Mouse (Mus musculus) limb, embryonic 13.5 days (tissue): Measurements from ENCODE around the gene Gm7971. TPM values are rescaled to one million over a fixed set of nuclear protein-coding genes. Genes with fewer than 3 reads are reported as not detected.
"Not testable (repeated sequence)": the region's sequence is repeated elsewhere in the genome, so short reads cannot be mapped to it uniquely, and the experiment has no call there.

Experiments
- ATAC-seq: fragments of 200-750 bp; cut with Nextera tagmentation; 2 replicates; pipeline ENCODE4 v1.8.0; 2017; ENCODE audit warnings: low read depth, moderate number of reproducible peaks, moderate TSS enrichment; ENCODE audit not compliant: low FRiP score
- H3K27ac ChIP-seq: fragments of 300-500 bp; sonication (generic); 2 replicates; pipeline ENCODE4 v1.5.1; 2015; ENCODE audit warnings: inconsistent platforms, mild to moderate bottlenecking, moderate library complexity
- H3K27me3 ChIP-seq: fragments of 300-500 bp; sonication (generic); 2 replicates; pipeline ENCODE4 v1.6.1; 2015; ENCODE audit warnings: mild to moderate bottlenecking, inconsistent platforms
- H3K36me3 ChIP-seq: fragments of 300-500 bp; sonication (generic); 2 replicates; pipeline ENCODE4 v1.6.1; 2015; ENCODE audit warnings: inconsistent platforms, mild to moderate bottlenecking, moderate library complexity
- H3K4me1 ChIP-seq: fragments of 300-500 bp; sonication (generic); 2 replicates; pipeline ENCODE4 v1.6.1; 2015; ENCODE audit warnings: inconsistent platforms
- H3K4me2 ChIP-seq: fragments of 300-500 bp; sonication (generic); replicated peaks from 2 replicates; pipeline ENCODE4 v1.6.1; 2015; ENCODE audit warnings: inconsistent platforms, mild to moderate bottlenecking, moderate library complexity
- H3K4me3 ChIP-seq: fragments of 300-500 bp; sonication (generic); 2 replicates; pipeline ENCODE4 v1.5.1; 2015; ENCODE audit warnings: moderate library complexity, mild to moderate bottlenecking, inconsistent platforms
- H3K9ac ChIP-seq: fragments of 300-500 bp; sonication (generic); 2 replicates; pipeline ENCODE4 v1.6.1; 2015; ENCODE audit warnings: mild to moderate bottlenecking, inconsistent platforms
- H3K9me3 ChIP-seq: fragments of 300-500 bp; sonication (generic); 2 replicates; pipeline ENCODE4 v1.6.1; 2016; ENCODE audit warnings: inconsistent platforms
- WGBS: fragments of 180-500 bp; shearing (Covaris S2); methylation state at CpG from one replicate; pipeline ENCODE4 v1.1.7; 2015; 5-methylcytosine and 5-hydroxymethylcytosine counted together
- polyA plus RNA-seq: library from polyadenylated mRNA; unstranded; fragments of >200 nt; fragmentation: Nextera tagmentation; extraction: Ambion mirVana; gene quantifications from 2 replicates; pipeline ENCODE4 v1.2.1, GENCODE M21; 2015

Gm7971 gene
- polyA plus RNA-seq = not detected in 2 replicates

DNA sequence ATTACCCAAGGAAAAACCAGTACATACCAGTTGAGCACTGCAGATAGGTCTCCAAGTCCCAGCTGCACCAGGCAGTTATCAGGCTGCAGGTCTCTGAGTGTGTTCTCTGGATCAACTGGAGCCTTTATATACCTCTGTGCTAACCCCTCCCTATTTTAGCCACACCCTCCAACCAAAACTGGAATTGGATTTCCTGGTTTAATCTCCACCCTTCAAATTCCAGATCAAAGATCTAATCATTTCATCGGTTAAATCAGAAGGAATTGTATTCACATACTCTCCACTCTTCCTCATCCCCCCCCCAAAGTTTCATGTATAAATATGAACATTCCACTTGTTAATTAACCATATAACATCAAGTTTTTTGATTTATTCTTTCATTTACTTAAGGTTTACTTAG is at the start of gene Gm7971:
TSS of gene Gm7971 (minus strand) at position 101 of the 400 bp plus-strand sequence.
- H3K9ac ChIP-seq, H3K36me3 ChIP-seq, H3K4me1 ChIP-seq, ATAC-seq, H3K4me2 ChIP-seq, H3K4me3 ChIP-seq, H3K9me3 ChIP-seq, H3K27ac ChIP-seq, H3K27me3 ChIP-seq: not testable (repeated sequence)
- no CpG with 5 or more reads among the region's 1 CpGs for WGBS

Other genes starting within 250 kb of the Gm7971 start
- gene D5Ertd577e, start 138.1 kb downstream of the Gm7971 start, polyA plus RNA-seq = not detected in 2 replicates
- gene Gm3286, start 84.1 kb downstream of the Gm7971 start, polyA plus RNA-seq = not detected in 2 replicates
- gene Gm7978, start 141.3 kb upstream of the Gm7971 start, polyA plus RNA-seq = not detected in 2 replicates
- not detected in 2 replicates for gene Gm7982, start 147.1 kb upstream of the Gm7971 start, polyA plus RNA-seq
- gene E330014E10Rik, start 181.1 kb upstream of the Gm7971 start, polyA plus RNA-seq = not detected in 2 replicates